Comparison of ENCODE assay signal across 8 mouse cellular contexts in genomic region chr11:79094727-79095126, GRCm38 (mm10). TPM values are rescaled to one million over a fixed set of nuclear protein-coding genes. Genes with fewer than 3 reads are reported as not detected.
DNase-seq lines count a peak whose midpoint lies in the region; ATAC-seq and TF ChIP-seq lines count a peak whose summit lies in the region.

No protein-coding gene starts in this region.

- H3K4me3 ChIP-seq in liver, embryonic 12.5 days, result no peak overlapping the region
- H3K4me3 ChIP-seq in liver, embryonic 11.5 days (ENCODE audit: low read depth, low read length), result no peak overlapping the region
- no peak overlapping the region for H3K4me3 ChIP-seq in gastrocnemius, adult 2 months
- no peak overlapping the region for H3K4me3 ChIP-seq in hindbrain, embryonic 14.5 days (replicated peaks; ENCODE audit: low read length)
- no peak overlapping the region for H3K4me3 ChIP-seq in limb, embryonic 15.5 days
- no peak overlapping the region for H3K4me3 ChIP-seq in small intestine, adult 2 months (ENCODE audit: low read depth, low read length)

- ATAC-seq in liver, embryonic 12.5 days, result no peak
- no peak for ATAC-seq in liver, embryonic 11.5 days (replicated peaks; ENCODE audit: low FRiP score)
- ATAC-seq in hindbrain, embryonic 14.5 days (ENCODE audit: low FRiP score), result no peak
- ATAC-seq in limb, embryonic 15.5 days (ENCODE audit: insufficient number of reproducible peaks, low FRiP score, low TSS enrichment, low read depth), result no peak

- no peak for TF ChIP-seq POLR2A in small intestine, adult 2 months (IDR thresholded peaks at IDR 0.05; ENCODE audit: low read depth, low read length)

- H3K9ac ChIP-seq in liver, embryonic 12.5 days, result no peak overlapping the region
- no peak overlapping the region for H3K9ac ChIP-seq in liver, embryonic 11.5 days (ENCODE audit: low read depth, low read length)
- no peak overlapping the region for H3K9ac ChIP-seq in hindbrain, embryonic 14.5 days
- H3K9ac ChIP-seq in limb, embryonic 15.5 days, result no peak overlapping the region

- H3K27ac ChIP-seq in liver, embryonic 12.5 days, result peak overlapping the region; percentile 33; the same call in 1 of the 2 replicates
- no peak overlapping the region for H3K27ac ChIP-seq in liver, embryonic 11.5 days (ENCODE audit: low read depth, low read length)
- peak overlapping the region; percentile 84 for H3K27ac ChIP-seq in gastrocnemius, adult 2 months
- peak overlapping the region; percentile 62 for H3K27ac ChIP-seq in hindbrain, embryonic 14.5 days
- H3K27ac ChIP-seq in limb, embryonic 15.5 days, result peak overlapping the region; percentile 81
- H3K27ac ChIP-seq in small intestine, adult 2 months (ENCODE audit: insufficient read depth, low read depth, low read length), result peak overlapping the region; percentile 57

- DNase-seq in liver, embryonic 11.5 days (ENCODE audit: low spot score), result no peak
- peak; percentile 61 for DNase-seq in gastrocnemius, adult 2 months
- DNase-seq in hindbrain, embryonic 14.5 days (ENCODE audit: low spot score), result no peak
- no peak for DNase-seq in retina, embryonic 14.5 days (ENCODE audit: low spot score)
- no peak for DNase-seq in embryo, embryonic 9.5 days (ENCODE audit: extremely low spot score)

- 53% methylated on average over 5 of the region's 5 CpGs for WGBS in liver, embryonic 12.5 days (ENCODE audit: insufficient replicate concordance)
- 57% methylated on average over 5 of the region's 5 CpGs for WGBS in liver, embryonic 11.5 days
- WGBS in hindbrain, embryonic 14.5 days, result 51% methylated on average over 5 of the region's 5 CpGs
- 18% methylated on average over 5 of the region's 5 CpGs for WGBS in limb, embryonic 15.5 days
- 80% methylated on average over 5 of the region's 5 CpGs for WGBS in small intestine, adult 2 months

- H3K9me3 ChIP-seq in liver, embryonic 12.5 days (replicated peaks), result no peaks in the 10 kb centered on the region
- no peaks in the 10 kb centered on the region for H3K9me3 ChIP-seq in liver, embryonic 11.5 days (ENCODE audit: control insufficient read depth, low read length)
- H3K9me3 ChIP-seq in hindbrain, embryonic 14.5 days (ENCODE audit: control insufficient read depth, low read length), result no peaks in the 10 kb centered on the region
- H3K9me3 ChIP-seq in limb, embryonic 15.5 days, result no peaks in the 10 kb centered on the region

- H3K36me3 ChIP-seq in liver, embryonic 12.5 days, result no peaks in the 10 kb centered on the region
- H3K36me3 ChIP-seq in liver, embryonic 11.5 days (ENCODE audit: control insufficient read depth, insufficient read depth, low read length), result no peaks in the 10 kb centered on the region
- no peaks in the 10 kb centered on the region for H3K36me3 ChIP-seq in hindbrain, embryonic 14.5 days (replicated peaks; ENCODE audit: control insufficient read depth, insufficient read depth)
- H3K36me3 ChIP-seq in limb, embryonic 15.5 days, result no peaks in the 10 kb centered on the region
- peaks cover 4% of the 10 kb centered on the region; the same call in 1 of the 2 replicates for H3K36me3 ChIP-seq in small intestine, adult 2 months (ENCODE audit: control insufficient read depth, insufficient read depth, low read length)

- H3K4me2 ChIP-seq in liver, embryonic 12.5 days, result no peak overlapping the region
- H3K4me2 ChIP-seq in liver, embryonic 11.5 days, result no peak overlapping the region
- no peak overlapping the region for H3K4me2 ChIP-seq in hindbrain, embryonic 14.5 days (replicated peaks)
- H3K4me2 ChIP-seq in limb, embryonic 15.5 days, result no peak overlapping the region

- H3K27me3 ChIP-seq in liver, embryonic 12.5 days (replicated peaks), result no peaks in the 10 kb centered on the region
- H3K27me3 ChIP-seq in liver, embryonic 11.5 days (replicated peaks; ENCODE audit: control insufficient read depth, insufficient read depth, low read length), result no peaks in the 10 kb centered on the region
- no peaks in the 10 kb centered on the region for H3K27me3 ChIP-seq in hindbrain, embryonic 14.5 days (ENCODE audit: control insufficient read depth, insufficient read depth, low read length)
- H3K27me3 ChIP-seq in limb, embryonic 15.5 days, result no peaks in the 10 kb centered on the region
- H3K27me3 ChIP-seq in small intestine, adult 2 months (ENCODE audit: control insufficient read depth, insufficient read depth, low read length), result no peaks in the 10 kb centered on the region

- TF ChIP-seq CTCF in gastrocnemius, adult 2 months (IDR thresholded peaks at IDR 0.05), result no peak
- TF ChIP-seq CTCF in small intestine, adult 2 months (IDR thresholded peaks at IDR 0.05; ENCODE audit: extremely low read depth, insufficient read length, insufficient replicate concordance, low read depth, low read length), result no peak

- intact Hi-C loops in gastrocnemius, adult 2 months (cut with DNase I), result no loop called here

- H3K4me1 ChIP-seq in liver, embryonic 12.5 days, result peaks cover 42% of the 10 kb centered on the region
- H3K4me1 ChIP-seq in liver, embryonic 11.5 days (replicated peaks; ENCODE audit: control insufficient read depth, insufficient read depth, low read length), result peaks cover 18% of the 10 kb centered on the region; the same call in 1 of the 2 replicates
- H3K4me1 ChIP-seq in hindbrain, embryonic 14.5 days (replicated peaks; ENCODE audit: control insufficient read depth, insufficient read depth, low read length), result peaks cover 26% of the 10 kb centered on the region; the same call in 1 of the 2 replicates
- H3K4me1 ChIP-seq in limb, embryonic 15.5 days, result peaks cover 48% of the 10 kb centered on the region
- peaks cover 23% of the 10 kb centered on the region for H3K4me1 ChIP-seq in small intestine, adult 2 months (ENCODE audit: control insufficient read depth, insufficient read depth, insufficient read length, low read length)

RNA-seq across cellular contexts. Expression of gene Ksr1, which starts 51.5 kb away (rescaled TPM):
- polyA plus RNA-seq in liver, embryonic 12.5 days (2016; fragmentation: Nextera tagmentation; extraction: Ambion mirVana), result 2.4 and 3.1 TPM in 2 replicates
- 4.1 and 5.0 TPM in 2 replicates for polyA plus RNA-seq in liver, embryonic 11.5 days (2014; fragmentation: Nextera tagmentation; extraction: Ambion mirVana)
- total RNA-seq in gastrocnemius, adult 2 months (2021), result 10 to 100 TPM; 92.9 to 98.3 TPM
- 7.7 and 9.9 TPM in 2 replicates for polyA plus RNA-seq in hindbrain, embryonic 14.5 days (2014; fragmentation: Nextera tagmentation; extraction: Ambion mirVana)
- 4.0 and 5.2 TPM in 2 replicates for polyA plus RNA-seq in limb, embryonic 15.5 days (2015; fragmentation: Nextera tagmentation; extraction: Ambion mirVana)
- 43.9 and 106 TPM in 2 replicates for polyA plus RNA-seq in small intestine, adult 2 months (2012; rRNA removed)
